ENCODE assay signal across 8 mouse cellular contexts in the genomic region with DNA sequence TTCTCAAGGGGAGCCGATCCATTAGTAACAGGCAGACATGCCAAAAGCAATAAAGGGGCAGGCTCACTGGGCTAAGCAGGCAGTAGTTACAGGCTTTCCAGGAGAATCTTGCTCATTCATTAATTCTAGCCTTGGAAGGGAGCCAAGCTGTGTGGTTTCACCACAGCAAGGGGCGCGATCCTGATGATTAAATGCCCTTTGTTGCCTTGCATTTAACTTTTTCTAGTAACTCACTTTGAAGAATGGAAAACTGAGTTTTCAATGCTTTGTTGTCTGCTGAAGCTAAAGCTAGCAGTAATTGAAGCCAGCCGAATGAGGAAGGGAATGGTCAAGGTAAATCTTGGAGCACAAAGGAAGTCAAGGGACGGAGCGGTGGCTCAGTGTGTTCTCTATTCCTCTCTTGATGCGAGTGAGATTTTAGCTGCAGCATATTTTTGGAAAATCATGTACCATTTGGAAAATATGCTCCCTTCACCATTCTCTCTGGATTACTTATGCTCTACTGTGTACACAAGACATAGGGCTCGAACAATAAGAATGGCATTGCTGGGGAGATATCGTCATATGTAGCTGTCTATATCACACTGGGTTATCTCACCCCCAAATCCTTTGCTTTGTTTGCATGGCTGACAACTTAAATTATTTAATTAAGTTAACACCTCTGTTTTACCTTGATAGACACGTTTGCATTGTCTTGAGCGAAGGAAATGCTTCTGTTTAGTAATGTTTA.
A peak's percentile ranks its signal among the peaks of the same experiment; 100 is the strongest.
DNase-seq lines count a peak whose midpoint lies in the region; ATAC-seq lines count a peak whose summit lies in the region.
"Had no signal": no experiment of that assay in that cellular context is flagged by ENCODE, and none has a peak within 500 bp of the region (broad histone marks: within the 10 kb centered on the region; RNA-seq: fewer than 3 reads in every experiment).

No protein-coding gene starts in this region.

- H3K4me2 ChIP-seq in hindbrain, embryonic 11.5 days (replicated peaks; ENCODE audit: low read depth, low read length): no peak overlapping the region

- peak; percentile 93 for DNase-seq in Muller cell, postnatal 12 days (ENCODE audit: inconsistent ontology term)
- peak; percentile 28 for DNase-seq in adipocyte (ENCODE audit: low spot score)
- DNase-seq in hindbrain, embryonic 11.5 days (ENCODE audit: low spot score): peak; percentile 60
- DNase-seq in midbrain, embryonic 10.5 days (ENCODE audit: low spot score): peak; percentile 19
- no peak for DNase-seq in frontal cortex, postnatal 10 days (ENCODE audit: low spot score in 2 of 2)
- DNase-seq in cerebellum, postnatal 25 days: no peak
- no peak for DNase-seq in layer of hippocampus, postnatal 36 days
- DNase-seq: lung, postnatal 10 days had no signal

- H3K4me1 ChIP-seq in hindbrain, embryonic 11.5 days (replicated peaks; ENCODE audit: control insufficient read depth, insufficient read depth, low read length): no peaks in the 10 kb centered on the region
- peaks cover 8% of the 10 kb centered on the region for H3K4me1 ChIP-seq in midbrain, embryonic 10.5 days

- no peaks in the 10 kb centered on the region for H3K9me3 ChIP-seq in hindbrain, embryonic 11.5 days (ENCODE audit: control insufficient read depth, low read length)
- H3K9me3 ChIP-seq in midbrain, embryonic 10.5 days (replicated peaks): no peaks in the 10 kb centered on the region

- H3K27ac ChIP-seq in hindbrain, embryonic 11.5 days (ENCODE audit: low read depth, low read length): peak overlapping the region; percentile 43; the same call in 1 of the 2 replicates
- H3K27ac ChIP-seq in midbrain, embryonic 10.5 days (replicated peaks): peak overlapping the region; percentile 57; the same call in 1 of the 2 replicates

- peak; percentile 89 for ATAC-seq in hindbrain, embryonic 11.5 days (ENCODE audit: low FRiP score)

- H3K9ac ChIP-seq in hindbrain, embryonic 11.5 days (ENCODE audit: low read depth, low read length): no peak overlapping the region

- 60% methylated on average over 11 of the region's 11 CpGs for WGBS in hindbrain, embryonic 11.5 days
- 63% methylated on average over 11 of the region's 11 CpGs for WGBS in midbrain, embryonic 10.5 days

- no peaks in the 10 kb centered on the region for H3K36me3 ChIP-seq in hindbrain, embryonic 11.5 days (ENCODE audit: control insufficient read depth, insufficient read depth, low read length)
- H3K36me3 ChIP-seq in midbrain, embryonic 10.5 days: no peaks in the 10 kb centered on the region

- no peak overlapping the region for H3K4me3 ChIP-seq in hindbrain, embryonic 11.5 days (ENCODE audit: low read depth, low read length)
- no peak overlapping the region for H3K4me3 ChIP-seq in midbrain, embryonic 10.5 days

- H3K27me3 ChIP-seq in hindbrain, embryonic 11.5 days (ENCODE audit: control insufficient read depth, insufficient read depth, low read length): no peaks in the 10 kb centered on the region
- H3K27me3 ChIP-seq in midbrain, embryonic 10.5 days (ENCODE audit: low read depth, poor library complexity, severe bottlenecking): no peaks in the 10 kb centered on the region

Comparison
In these comparisons a context has a peak if more than half of its experiments do, and no peak if none do; other contexts are left out.
1. DNase-seq: peak in Muller cell, postnatal 12 days (single experiment), adipocyte (single experiment), hindbrain, embryonic 11.5 days (single experiment) and midbrain, embryonic 10.5 days (single experiment); none in frontal cortex, postnatal 10 days (0 of 2), cerebellum, postnatal 25 days (0 of 2) and layer of hippocampus, postnatal 36 days (0 of 2).